Mouse (Mus musculus) small intestine, adult 2 months (tissue): Measurements from ENCODE around the gene Gm3636.
"Not testable (repeated sequence)": the region's sequence is repeated elsewhere in the genome, so short reads cannot be mapped to it uniquely, and the experiment has no call there.

Source experiments
- CTCF ChIP-seq: fragments of 200-500 bp; IDR thresholded peaks from 2 replicates; pipeline ENCODE4 v1.5.1; 2012; ENCODE audit warnings: low read depth, mild to moderate bottlenecking, control low read depth, inconsistent platforms, low read length, moderate library complexity, mixed read lengths; ENCODE audit not compliant: insufficient replicate concordance, insufficient read length; ENCODE audit errors: extremely low read depth
- POLR2A ChIP-seq: fragments of 200-500 bp; IDR thresholded peaks from 2 replicates; pipeline ENCODE4 v1.6.1; 2012; ENCODE audit warnings: low read depth, mild to moderate bottlenecking, control low read depth, inconsistent platforms, low read length, moderate library complexity

DNA sequence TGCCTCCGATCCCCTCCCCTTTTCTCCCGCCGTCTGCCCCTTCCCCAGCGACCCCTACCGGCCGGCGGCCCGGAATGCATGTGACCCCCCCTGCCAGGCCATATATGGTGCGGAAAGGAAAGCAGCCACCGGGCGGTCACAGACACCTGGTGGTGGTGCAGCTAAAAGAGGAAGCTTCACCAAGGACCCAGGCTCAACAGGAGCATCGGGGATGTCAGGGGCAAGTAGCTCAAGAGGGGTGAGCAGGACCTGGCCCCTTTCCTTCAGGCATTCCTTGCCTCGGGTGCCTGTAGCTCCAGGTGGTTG is 15.1 kb upstream of the Gm3636 start:
- not testable (repeated sequence) for TF ChIP-seq CTCF, POLR2A
